Mouse (Mus musculus): ENCODE measurements around the gene Cadm1. TPM values are rescaled to one million over a fixed set of nuclear protein-coding genes. Genes with fewer than 3 reads are reported as not detected.

Gene Cadm1
- polyA plus RNA-seq, 1 experiment: 4.0 TPM

- H3K27ac ChIP-seq (ENCODE audit: control insufficient read depth, insufficient read depth, low read depth, low read length, poor library complexity): no peak overlapping the region
- no peak for TF ChIP-seq POLR2A (IDR thresholded peaks at IDR 0.05; ENCODE audit: borderline replicate concordance, control insufficient read depth, low read depth, low read length)
- no peak for TF ChIP-seq CTCF (IDR thresholded peaks at IDR 0.05; ENCODE audit: control insufficient read depth, insufficient read depth, low read length)
- no peak overlapping the region for H3K4me3 ChIP-seq (replicated peaks; ENCODE audit: control insufficient read depth, low read depth, low read length)
- H3K4me1 ChIP-seq (ENCODE audit: control insufficient read depth, insufficient read depth, low read length): no peaks in the 10 kb centered on the region
- WGBS: 85% methylated on average over 6 of the region's 6 CpGs
Observed at GRCm38 (mm10) chr9:47579464-47579863, 49.5 kb downstream of the Cadm1 start.

GRCm38 (mm10) chr9:47581576-47582365 lies 51.8 kb downstream of the Cadm1 start:
- no peak overlapping the region for H3K27ac ChIP-seq (ENCODE audit: control insufficient read depth, insufficient read depth, low read depth, low read length, poor library complexity)
- no peak for TF ChIP-seq CTCF (IDR thresholded peaks at IDR 0.05; ENCODE audit: control insufficient read depth, insufficient read depth, low read length)
- no peak for TF ChIP-seq POLR2A (IDR thresholded peaks at IDR 0.05; ENCODE audit: borderline replicate concordance, control insufficient read depth, low read depth, low read length)
- no peaks in the 10 kb centered on the region for H3K4me1 ChIP-seq (ENCODE audit: control insufficient read depth, insufficient read depth, low read length)
- WGBS: 53% methylated on average over 6 of the region's 6 CpGs
- no peak overlapping the region for H3K4me3 ChIP-seq (replicated peaks; ENCODE audit: control insufficient read depth, low read depth, low read length)

DNA sequence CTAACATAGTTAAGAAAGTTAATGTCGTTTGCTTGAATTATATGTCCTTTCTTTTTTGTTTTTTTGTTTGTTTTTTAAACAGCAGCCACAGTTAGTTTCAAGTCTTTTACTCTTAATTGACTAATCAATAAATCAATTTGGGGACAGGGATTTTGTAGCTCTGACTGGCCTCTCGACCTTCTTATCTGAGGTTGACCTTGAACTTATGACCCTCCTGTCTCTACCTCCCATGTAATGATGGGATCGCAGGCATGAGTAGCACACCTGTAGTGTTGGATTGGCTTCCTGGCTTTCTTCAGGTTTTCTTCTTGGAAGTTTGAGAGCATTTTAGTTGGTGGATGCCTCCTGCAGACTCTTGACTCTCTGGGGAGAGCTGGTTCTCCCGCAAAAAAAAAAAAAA lies 53.3 kb downstream of the Cadm1 start:
- Histone ChIP-seq H3K4me3 (replicated peaks; ENCODE audit: control insufficient read depth, low read depth, low read length) (no peak overlapping the region), H3K4me1 (ENCODE audit: control insufficient read depth, insufficient read depth, low read length) (no peaks in the 10 kb centered on the region), H3K27ac (ENCODE audit: control insufficient read depth, insufficient read depth, low read depth, low read length, poor library complexity) (no peak overlapping the region)
- 72% methylated on average over 4 of the region's 4 CpGs for WGBS
- no peak for TF ChIP-seq POLR2A (IDR thresholded peaks at IDR 0.05; ENCODE audit: borderline replicate concordance, control insufficient read depth, low read depth, low read length)
- no peak for TF ChIP-seq CTCF (IDR thresholded peaks at IDR 0.05; ENCODE audit: control insufficient read depth, insufficient read depth, low read length)

DNA sequence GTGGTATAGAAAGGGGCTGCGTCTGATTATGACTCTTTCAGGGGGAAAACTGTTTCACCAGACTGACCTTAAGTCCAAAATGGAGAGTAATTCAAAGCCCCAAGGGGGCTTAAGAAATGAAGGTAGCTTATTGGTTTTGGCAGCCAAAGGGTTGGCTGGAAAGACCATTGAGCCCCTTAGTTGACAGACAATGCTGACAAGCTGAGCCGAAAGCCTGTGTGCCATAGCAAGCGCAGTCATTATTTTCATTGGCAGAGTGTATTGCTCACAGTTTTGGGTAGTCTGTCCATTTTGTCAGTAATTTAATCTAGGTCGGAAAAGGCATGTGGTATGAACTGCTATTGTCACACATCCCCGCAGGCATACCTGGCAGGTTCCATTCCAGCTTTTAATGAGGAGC lies 56.2 kb downstream of the Cadm1 start:
- H3K27ac ChIP-seq (ENCODE audit: control insufficient read depth, insufficient read depth, low read depth, low read length, poor library complexity): no peak overlapping the region
- no peak overlapping the region for H3K4me3 ChIP-seq (replicated peaks; ENCODE audit: control insufficient read depth, low read depth, low read length)
- no peak for TF ChIP-seq CTCF (IDR thresholded peaks at IDR 0.05; ENCODE audit: control insufficient read depth, insufficient read depth, low read length)
- no peak for TF ChIP-seq POLR2A (IDR thresholded peaks at IDR 0.05; ENCODE audit: borderline replicate concordance, control insufficient read depth, low read depth, low read length)
- no peaks in the 10 kb centered on the region for H3K4me1 ChIP-seq (ENCODE audit: control insufficient read depth, insufficient read depth, low read length)
- WGBS: 82% methylated on average over 5 of the region's 5 CpGs

DNA sequence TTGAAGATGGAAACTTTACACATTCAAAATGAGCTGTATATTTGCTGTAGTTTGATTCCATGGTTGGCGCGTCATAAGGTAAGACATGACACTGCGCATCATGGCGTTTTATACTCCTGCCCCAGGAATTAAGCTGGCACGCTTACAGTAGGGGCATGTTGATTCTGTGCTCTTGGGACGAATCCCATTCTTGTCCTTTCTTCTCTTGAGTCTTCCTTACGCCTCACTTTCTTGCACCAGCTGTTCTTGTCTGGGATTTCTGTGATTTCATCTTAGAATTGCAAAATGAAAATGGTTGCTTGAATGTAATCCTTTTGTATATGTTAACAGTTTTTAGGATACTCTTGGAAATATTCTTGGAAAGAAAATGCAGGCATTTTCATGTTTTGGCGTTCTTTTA lies 56.9 kb downstream of the Cadm1 start:
- Histone ChIP-seq H3K27ac (ENCODE audit: control insufficient read depth, insufficient read depth, low read depth, low read length, poor library complexity) (no peak overlapping the region), H3K4me3 (replicated peaks; ENCODE audit: control insufficient read depth, low read depth, low read length) (no peak overlapping the region), H3K4me1 (ENCODE audit: control insufficient read depth, insufficient read depth, low read length) (no peaks in the 10 kb centered on the region)
- TF ChIP-seq POLR2A (IDR thresholded peaks at IDR 0.05; ENCODE audit: borderline replicate concordance, control insufficient read depth, low read depth, low read length) (no peak), CTCF (IDR thresholded peaks at IDR 0.05; ENCODE audit: control insufficient read depth, insufficient read depth, low read length) (no peak)
- WGBS: 84% methylated on average over 8 of the region's 8 CpGs

DNA sequence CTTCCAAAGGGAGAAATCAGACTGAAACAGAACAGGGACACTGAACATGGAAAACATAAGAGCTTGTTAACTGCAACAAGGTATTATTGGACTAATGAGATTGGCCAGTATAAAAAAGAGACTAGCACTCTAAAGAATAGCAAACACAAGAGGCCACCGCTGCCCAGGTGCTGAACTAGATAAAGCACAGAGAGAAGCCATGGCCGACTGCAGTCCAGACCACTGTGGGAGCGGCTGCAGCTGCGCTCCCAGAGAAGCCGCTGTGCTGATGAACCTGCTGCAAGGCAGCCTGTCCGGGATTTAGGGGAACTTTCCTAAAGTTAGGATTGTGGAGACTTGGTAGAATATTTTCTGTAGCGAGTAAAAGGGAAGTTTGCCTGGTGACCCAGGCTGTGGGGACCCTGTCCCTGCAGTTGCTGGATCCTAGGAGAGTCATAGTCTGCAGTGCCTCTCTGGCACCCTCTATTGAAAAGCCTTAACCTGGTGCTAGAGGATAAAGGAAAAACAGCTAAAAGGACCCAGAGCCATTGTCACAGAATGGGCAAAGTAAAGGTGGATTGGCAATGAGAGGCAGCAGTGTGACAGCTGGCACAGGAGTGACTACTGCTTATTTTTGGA lies 57.7 kb downstream of the Cadm1 start:
- 46% methylated on average over 7 of the region's 7 CpGs for WGBS
- Histone ChIP-seq H3K27ac (ENCODE audit: control insufficient read depth, insufficient read depth, low read depth, low read length, poor library complexity) (no peak overlapping the region), H3K4me3 (replicated peaks; ENCODE audit: control insufficient read depth, low read depth, low read length) (no peak overlapping the region), H3K4me1 (ENCODE audit: control insufficient read depth, insufficient read depth, low read length) (no peaks in the 10 kb centered on the region)
- TF ChIP-seq POLR2A (IDR thresholded peaks at IDR 0.05; ENCODE audit: borderline replicate concordance, control insufficient read depth, low read depth, low read length) (no peak), CTCF (IDR thresholded peaks at IDR 0.05; ENCODE audit: control insufficient read depth, insufficient read depth, low read length) (no peak)

GRCm38 (mm10) chr9:47589832-47590231 lies 59.9 kb downstream of the Cadm1 start:
- 28% methylated on average over 5 of the region's 5 CpGs for WGBS
- no peaks in the 10 kb centered on the region for H3K4me1 ChIP-seq (ENCODE audit: control insufficient read depth, insufficient read depth, low read length)
- no peak overlapping the region for H3K4me3 ChIP-seq (replicated peaks; ENCODE audit: control insufficient read depth, low read depth, low read length)
- no peak for TF ChIP-seq CTCF (IDR thresholded peaks at IDR 0.05; ENCODE audit: control insufficient read depth, insufficient read depth, low read length)
- no peak for TF ChIP-seq POLR2A (IDR thresholded peaks at IDR 0.05; ENCODE audit: borderline replicate concordance, control insufficient read depth, low read depth, low read length)
- H3K27ac ChIP-seq (ENCODE audit: control insufficient read depth, insufficient read depth, low read depth, low read length, poor library complexity): no peak overlapping the region

DNA sequence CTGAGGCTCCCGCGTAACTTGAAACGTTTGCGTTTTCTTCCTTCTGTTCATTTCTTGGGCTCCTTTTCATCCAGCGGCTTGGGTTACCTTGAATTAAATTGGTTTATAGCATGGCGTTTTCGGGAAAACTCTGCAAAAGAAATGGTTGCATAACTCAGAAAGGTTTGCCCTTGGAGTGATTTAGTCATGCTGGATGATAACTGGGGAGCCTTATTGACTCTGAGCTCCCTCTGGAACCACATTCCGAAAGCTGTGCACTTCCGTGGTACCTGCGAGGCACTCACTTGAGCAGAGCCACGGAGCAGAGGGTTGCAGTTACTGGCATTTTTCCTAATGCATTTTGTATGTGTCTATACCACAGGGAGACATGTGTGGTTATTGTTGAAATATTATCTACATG lies 71.6 kb downstream of the Cadm1 start:
- 87% methylated on average over 11 of the region's 11 CpGs for WGBS
- TF ChIP-seq CTCF (IDR thresholded peaks at IDR 0.05; ENCODE audit: control insufficient read depth, insufficient read depth, low read length) (no peak), POLR2A (IDR thresholded peaks at IDR 0.05; ENCODE audit: borderline replicate concordance, control insufficient read depth, low read depth, low read length) (no peak)
- H3K4me1 ChIP-seq (ENCODE audit: control insufficient read depth, insufficient read depth, low read length): no peaks in the 10 kb centered on the region
- no peak overlapping the region for H3K27ac ChIP-seq (ENCODE audit: control insufficient read depth, insufficient read depth, low read depth, low read length, poor library complexity)
- H3K4me3 ChIP-seq (replicated peaks; ENCODE audit: control insufficient read depth, low read depth, low read length): no peak overlapping the region
